Comparison of ENCODE assay signal across 18 mouse cellular contexts in genomic region chr10:41848721-41849120, GRCm38 (mm10).
"Had no signal": no experiment of that assay in that cellular context is flagged by ENCODE, and none has a peak within 500 bp of the region (broad histone marks: within the 10 kb centered on the region; RNA-seq: fewer than 3 reads in every experiment).

No protein-coding gene starts in this region.

- H3K27me3 ChIP-seq: limb, embryonic 12.5 days; liver, embryonic 15.5 days; midbrain, embryonic 15.5 days; neural tube, embryonic 13.5 days had no signal

- H3K36me3 ChIP-seq: liver, embryonic 15.5 days; midbrain, embryonic 15.5 days; neural tube, embryonic 13.5 days had no signal

- H3K9me3 ChIP-seq: limb, embryonic 12.5 days; liver, embryonic 15.5 days; midbrain, embryonic 15.5 days; neural tube, embryonic 13.5 days had no signal

- H3K4me1 ChIP-seq: limb, embryonic 12.5 days; midbrain, embryonic 15.5 days; neural tube, embryonic 13.5 days had no signal

- H3K27ac ChIP-seq: kidney, postnatal 0 days; limb, embryonic 12.5 days; liver, embryonic 15.5 days; midbrain, embryonic 15.5 days; neural tube, embryonic 13.5 days had no signal

- H3K9ac ChIP-seq: limb, embryonic 12.5 days; liver, embryonic 15.5 days; midbrain, embryonic 15.5 days; neural tube, embryonic 13.5 days had no signal

- H3K4me3 ChIP-seq: limb, embryonic 12.5 days; liver, embryonic 15.5 days; midbrain, embryonic 15.5 days; neural tube, embryonic 13.5 days had no signal

- H3K4me2 ChIP-seq: limb, embryonic 12.5 days; liver, embryonic 15.5 days; midbrain, embryonic 11.5 days; midbrain, embryonic 15.5 days; neural tube, embryonic 13.5 days had no signal

- DNase-seq: kidney, postnatal 36 days; layer of hippocampus, adult 9-11 months; layer of hippocampus, postnatal 36 days; liver; lung, adult 2 months; lung, postnatal 36 days; retina, postnatal 1 day; right cerebral cortex, postnatal 4 days; spleen, adult 18-20 months; thymus, adult 18-20 months; thymus, postnatal 14 days had no signal

- ATAC-seq: lung, postnatal 0 days; midbrain, embryonic 15.5 days had no signal
